Mouse (Mus musculus): ENCODE data around the gene Rnls. TPM values are rescaled to one million over a fixed set of nuclear protein-coding genes. Genes with fewer than 3 reads are reported as not detected.

Gene Rnls
- polyA plus RNA-seq, 1 experiment from 2014 or later = 5.9 TPM

- 54% methylated on average over 3 of the region's 3 CpGs for WGBS
- no peaks in the 10 kb centered on the region for H3K27me3 ChIP-seq (replicated peaks)
- no peak for ATAC-seq
- H3K9me3 ChIP-seq = no peaks in the 10 kb centered on the region
- peaks cover 5% of the 10 kb centered on the region; the same call in 1 of the 2 replicates for H3K4me1 ChIP-seq (replicated peaks)
- H3K4me2 ChIP-seq (replicated peaks) = no peak overlapping the region
- H3K9ac ChIP-seq = no peak overlapping the region
- H3K27ac ChIP-seq = no peak overlapping the region
- no peaks in the 10 kb centered on the region for H3K36me3 ChIP-seq
- no peak overlapping the region for H3K4me3 ChIP-seq (replicated peaks)
These were observed 294.4 kb downstream of the Rnls start for GRCm38 (mm10) chr19:33097691-33098090.

GRCm38 (mm10) chr19:33096581-33096980 is 295.5 kb downstream of the Rnls start:
- Histone ChIP-seq H3K4me2 (replicated peaks) (no peak overlapping the region), H3K9me3 (no peaks in the 10 kb centered on the region), H3K27ac (no peak overlapping the region), H3K27me3 (replicated peaks) (no peaks in the 10 kb centered on the region), H3K9ac (no peak overlapping the region), H3K4me1 (replicated peaks) (peaks cover 5% of the 10 kb centered on the region; the same call in 1 of the 2 replicates), H3K4me3 (replicated peaks) (no peak overlapping the region), H3K36me3 (no peaks in the 10 kb centered on the region)
- WGBS = 95% methylated on average over 5 of the region's 5 CpGs
- ATAC-seq = no peak

GRCm38 (mm10) chr19:33092575-33092974 is 299.5 kb downstream of the Rnls start:
- Histone ChIP-seq H3K4me2 (replicated peaks) (no peak overlapping the region), H3K9ac (no peak overlapping the region), H3K36me3 (no peaks in the 10 kb centered on the region), H3K9me3 (no peaks in the 10 kb centered on the region), H3K4me3 (replicated peaks) (no peak overlapping the region), H3K27me3 (replicated peaks) (no peaks in the 10 kb centered on the region), H3K4me1 (replicated peaks) (no peaks in the 10 kb centered on the region), H3K27ac (no peak overlapping the region)
- no peak for ATAC-seq

GRCm38 (mm10) chr19:33091324-33091723 is 300.8 kb downstream of the Rnls start:
- H3K4me1 ChIP-seq (replicated peaks) = no peaks in the 10 kb centered on the region
- ATAC-seq = no peak
- H3K9me3 ChIP-seq = no peaks in the 10 kb centered on the region
- H3K4me3 ChIP-seq (replicated peaks) = no peak overlapping the region
- H3K27ac ChIP-seq = no peak overlapping the region
- no peak overlapping the region for H3K4me2 ChIP-seq (replicated peaks)
- no peak overlapping the region for H3K9ac ChIP-seq
- H3K36me3 ChIP-seq = no peaks in the 10 kb centered on the region
- H3K27me3 ChIP-seq (replicated peaks) = no peaks in the 10 kb centered on the region
- WGBS = 39% methylated on average over 3 of the region's 3 CpGs

GRCm38 (mm10) chr19:33088868-33089267 is 303.2 kb downstream of the Rnls start:
- 68% methylated on average over 2 of the region's 2 CpGs for WGBS
- ATAC-seq = no peak
- H3K4me2 ChIP-seq (replicated peaks) = no peak overlapping the region
- H3K9me3 ChIP-seq = no peaks in the 10 kb centered on the region
- no peak overlapping the region for H3K4me3 ChIP-seq (replicated peaks)
- H3K36me3 ChIP-seq = no peaks in the 10 kb centered on the region
- H3K9ac ChIP-seq = no peak overlapping the region
- H3K27ac ChIP-seq = no peak overlapping the region
- no peaks in the 10 kb centered on the region for H3K4me1 ChIP-seq (replicated peaks)
- H3K27me3 ChIP-seq (replicated peaks) = no peaks in the 10 kb centered on the region

GRCm38 (mm10) chr19:33087961-33088360 is 304.1 kb downstream of the Rnls start:
- no peaks in the 10 kb centered on the region for H3K4me1 ChIP-seq (replicated peaks)
- no peak overlapping the region for H3K9ac ChIP-seq
- 80% methylated on average over 4 of the region's 4 CpGs for WGBS
- no peak overlapping the region for H3K4me3 ChIP-seq (replicated peaks)
- no peak overlapping the region for H3K4me2 ChIP-seq (replicated peaks)
- H3K9me3 ChIP-seq = no peaks in the 10 kb centered on the region
- H3K27ac ChIP-seq = no peak overlapping the region
- no peaks in the 10 kb centered on the region for H3K36me3 ChIP-seq
- ATAC-seq = no peak
- no peaks in the 10 kb centered on the region for H3K27me3 ChIP-seq (replicated peaks)

Other genes starting within 250 kb of the Rnls start
- gene Lipo4, start 125.5 kb upstream of the Rnls start, polyA plus RNA-seq (2015; fragmentation: Nextera tagmentation; extraction: Ambion mirVana) = not detected in 2 replicates
- gene Gm8978, start 233.0 kb upstream of the Rnls start, polyA plus RNA-seq (2015; fragmentation: Nextera tagmentation; extraction: Ambion mirVana) = not detected in 2 replicates